Mouse (Mus musculus) liver, embryonic 11.5 days (tissue): Measurements from ENCODE around the gene Stxbp4. TPM values are rescaled to one million over a fixed set of nuclear protein-coding genes. Genes with fewer than 3 reads are reported as not detected.

ENCODE experiments used
- ATAC-seq: fragments of 200-750 bp; cut with Nextera tagmentation; replicated peaks from 2 replicates; pipeline ENCODE4 v1.8.0; 2017; ENCODE audit warnings: moderate number of reproducible peaks, mild to moderate bottlenecking, moderate TSS enrichment, moderate library complexity; ENCODE audit not compliant: low FRiP score
- DNase-seq: peaks from one replicate; pipeline ENCODE4 v3.0.0-alpha.2; 2017; ENCODE audit warnings: low spot score
- H3K27ac ChIP-seq: fragments of 300-500 bp; sonication (generic); 2 replicates; pipeline ENCODE4 v1.5.1; 2014; ENCODE audit warnings: mild to moderate bottlenecking, low read depth, low read length, control low read depth
- H3K27me3 ChIP-seq: fragments of 300-500 bp; sonication (generic); replicated peaks from 2 replicates; pipeline ENCODE4 v1.6.1; 2014; ENCODE audit warnings: low read length, mixed read lengths; ENCODE audit not compliant: control insufficient read depth, insufficient read depth
- H3K36me3 ChIP-seq: fragments of 300-500 bp; sonication (generic); 2 replicates; pipeline ENCODE4 v1.6.1; 2014; ENCODE audit warnings: mild to moderate bottlenecking, low read length, moderate library complexity, mixed read lengths; ENCODE audit not compliant: control insufficient read depth, insufficient read depth
- H3K4me1 ChIP-seq: fragments of 300-500 bp; sonication (generic); replicated peaks from 2 replicates; pipeline ENCODE4 v1.6.1; 2014; ENCODE audit warnings: low read length, mixed read lengths; ENCODE audit not compliant: control insufficient read depth, insufficient read depth
- H3K4me2 ChIP-seq: fragments of 300-500 bp; sonication (generic); 2 replicates; pipeline ENCODE4 v1.6.1; 2014; ENCODE audit warnings: mild to moderate bottlenecking, control low read depth, moderate library complexity
- H3K4me3 ChIP-seq: fragments of 300-500 bp; sonication (generic); 2 replicates; pipeline ENCODE4 v1.5.1; 2014; ENCODE audit warnings: low read depth, low read length, control low read depth
- H3K9ac ChIP-seq: fragments of 300-500 bp; sonication (generic); 2 replicates; pipeline ENCODE4 v1.6.1; 2014; ENCODE audit warnings: low read depth, low read length, control low read depth
- H3K9me3 ChIP-seq: fragments of 300-500 bp; sonication (generic); 2 replicates; pipeline ENCODE4 v1.6.1; 2016; ENCODE audit warnings: low read length, inconsistent platforms, mixed read lengths; ENCODE audit not compliant: control insufficient read depth
- WGBS: fragments of 180-500 bp; shearing (Covaris S2); extraction: QIAGEN DNeasy Blood & Tissue Kit; methylation state at CpG from one replicate; pipeline ENCODE4 v1.1.7; 2014; 5-methylcytosine and 5-hydroxymethylcytosine counted together
- polyA plus RNA-seq: library from polyadenylated mRNA; unstranded; fragments of >200 nt; fragmentation: Nextera tagmentation; extraction: Ambion mirVana; gene quantifications from 2 replicates; pipeline ENCODE4 v1.2.1, GENCODE M21; 2014

The Stxbp4 gene
- polyA plus RNA-seq, 1 experiment from 2014 or later: 16.6 TPM

DNA sequence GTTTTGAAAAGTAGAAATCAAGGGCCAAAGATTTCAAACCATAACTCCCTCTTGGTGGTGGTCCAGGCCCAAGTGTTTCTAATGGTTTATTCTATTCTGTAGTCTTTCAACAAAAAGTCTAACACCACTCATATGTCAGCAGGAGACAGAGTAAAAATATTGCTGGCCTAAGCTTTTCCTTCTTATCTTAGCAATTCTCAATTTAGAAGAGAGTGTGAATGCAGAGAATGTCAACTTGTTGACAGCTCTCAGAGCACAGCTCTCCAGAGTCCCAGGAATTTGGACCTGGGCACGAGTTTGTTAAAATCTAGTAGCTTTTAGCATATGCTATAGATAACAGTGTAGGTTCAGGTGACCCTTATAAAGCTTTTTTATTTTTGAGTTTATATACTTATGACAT lies 120.1 kb downstream of the Stxbp4 start:
- Histone ChIP-seq H3K36me3 (no peaks in the 10 kb centered on the region), H3K27me3 (no peaks in the 10 kb centered on the region), H3K4me3 (no peak overlapping the region), H3K9ac (no peak overlapping the region), H3K4me1 (no peaks in the 10 kb centered on the region), H3K27ac (no peak overlapping the region), H3K9me3 (no peaks in the 10 kb centered on the region), H3K4me2 (no peak overlapping the region)
- ATAC-seq (no peak), DNase-seq (no peak)
- WGBS: 71% methylated on average over 1 of the region's 1 CpGs

DNA sequence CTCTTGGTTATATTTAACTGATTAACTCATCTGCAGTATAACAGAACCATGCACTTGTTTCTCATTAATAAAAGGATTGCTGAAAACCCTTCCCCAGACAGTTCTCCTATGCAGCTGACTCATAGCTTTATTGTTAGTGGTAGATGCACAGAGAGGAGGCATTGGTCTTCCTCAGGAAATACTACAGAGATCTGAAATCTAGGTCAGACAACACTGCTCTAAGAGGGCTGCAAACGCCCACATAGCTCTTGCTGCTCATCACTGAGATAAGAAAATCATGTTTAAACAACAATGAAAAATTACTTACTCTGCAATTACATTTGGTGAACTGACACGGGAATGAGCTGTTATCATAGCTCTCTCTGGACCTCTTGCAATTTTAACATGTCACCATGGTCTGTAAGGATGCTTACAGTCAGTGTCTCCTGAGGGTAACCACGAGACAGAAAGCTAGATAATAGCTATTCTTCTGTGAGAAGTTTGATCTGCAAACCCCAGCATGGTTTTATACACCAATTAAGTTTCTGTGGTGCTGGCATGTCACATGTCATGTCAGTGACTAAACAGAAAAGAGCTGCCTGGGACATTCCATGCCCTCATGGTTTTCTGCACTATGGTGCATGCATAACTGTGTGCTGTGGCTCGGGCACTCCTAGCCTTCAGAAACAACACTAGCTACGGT lies 125.2 kb downstream of the Stxbp4 start:
- Histone ChIP-seq H3K4me1 (no peaks in the 10 kb centered on the region), H3K4me3 (no peak overlapping the region), H3K9ac (no peak overlapping the region), H3K27ac (no peak overlapping the region), H3K36me3 (no peaks in the 10 kb centered on the region), H3K9me3 (no peaks in the 10 kb centered on the region), H3K4me2 (no peak overlapping the region), H3K27me3 (no peaks in the 10 kb centered on the region)
- WGBS: 59% methylated on average over 5 of the region's 5 CpGs
- ATAC-seq (no peak), DNase-seq (no peak)

DNA sequence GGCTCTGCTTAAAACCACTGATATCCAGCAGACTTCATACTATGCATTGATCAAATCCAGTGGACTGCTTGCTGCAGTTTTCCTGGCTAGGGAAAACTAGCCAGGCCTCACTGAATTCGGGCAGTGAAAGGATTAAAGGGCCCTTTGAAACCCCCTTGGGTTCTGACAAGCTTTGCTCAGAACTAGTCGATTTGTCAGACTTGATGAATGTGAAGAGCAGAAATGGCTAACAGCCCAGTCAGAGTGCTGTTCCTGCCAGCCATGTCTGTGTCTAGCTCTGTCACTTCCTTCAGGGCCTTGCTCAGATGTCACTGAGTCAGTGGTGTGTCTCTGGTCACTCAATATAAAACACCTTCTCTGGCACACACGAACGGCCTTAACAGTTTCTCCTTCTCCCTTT lies 136.0 kb downstream of the Stxbp4 start:
- Histone ChIP-seq H3K4me3 (no peak overlapping the region), H3K27ac (no peak overlapping the region), H3K4me2 (no peak overlapping the region), H3K9me3 (no peaks in the 10 kb centered on the region), H3K36me3 (no peaks in the 10 kb centered on the region), H3K9ac (no peak overlapping the region), H3K27me3 (no peaks in the 10 kb centered on the region), H3K4me1 (no peaks in the 10 kb centered on the region)
- 74% methylated on average over 4 of the region's 4 CpGs for WGBS
- ATAC-seq (no peak), DNase-seq (no peak)

DNA sequence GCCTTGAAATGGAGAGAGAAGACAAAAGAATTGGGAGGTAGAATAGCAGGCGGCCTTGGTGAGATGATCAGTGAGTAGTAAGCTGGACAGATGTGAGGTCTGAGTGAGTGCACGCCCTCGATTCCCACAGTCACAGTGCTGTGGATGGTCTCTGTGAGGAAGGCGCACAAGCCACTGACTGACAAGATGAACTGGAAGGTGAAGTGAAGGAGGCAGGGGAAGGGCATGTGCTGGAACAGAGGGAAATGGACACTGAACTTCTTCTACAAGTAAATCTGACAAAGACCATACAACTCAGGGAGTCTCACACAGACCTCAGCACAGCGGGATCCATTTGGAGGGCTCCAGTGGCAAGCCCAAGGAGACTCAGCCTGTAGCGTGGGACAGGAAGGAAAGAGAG lies 138.0 kb downstream of the Stxbp4 start:
- Histone ChIP-seq H3K9ac (no peak overlapping the region), H3K27ac (no peak overlapping the region), H3K4me2 (no peak overlapping the region), H3K4me3 (no peak overlapping the region), H3K27me3 (no peaks in the 10 kb centered on the region), H3K4me1 (no peaks in the 10 kb centered on the region), H3K9me3 (no peaks in the 10 kb centered on the region), H3K36me3 (no peaks in the 10 kb centered on the region)
- no peak for ATAC-seq
- WGBS: 89% methylated on average over 6 of the region's 6 CpGs
- no peak for DNase-seq

DNA sequence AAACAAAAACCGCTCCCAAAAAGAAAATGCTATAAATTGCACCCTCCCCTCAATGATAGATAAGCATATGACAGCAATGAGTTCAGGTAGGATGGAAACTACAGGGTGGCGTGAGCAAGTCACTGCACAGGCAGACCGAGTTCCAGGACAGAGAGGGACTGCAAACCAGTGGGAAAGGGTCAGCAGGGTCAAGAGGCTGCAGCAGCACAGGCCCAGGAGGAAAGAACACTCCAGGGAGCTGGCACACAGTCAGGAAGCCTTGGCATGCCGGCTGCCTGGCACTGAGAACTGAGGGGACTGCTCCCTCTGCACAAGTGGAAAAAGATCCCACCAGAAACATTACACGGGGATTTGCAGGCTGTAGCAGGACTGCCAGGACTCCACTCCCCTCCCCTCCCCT lies 139.4 kb downstream of the Stxbp4 start:
- 64% methylated on average over 5 of the region's 5 CpGs for WGBS
- Histone ChIP-seq H3K9ac (no peak overlapping the region), H3K27me3 (no peaks in the 10 kb centered on the region), H3K36me3 (no peaks in the 10 kb centered on the region), H3K9me3 (no peaks in the 10 kb centered on the region), H3K4me2 (no peak overlapping the region), H3K4me3 (no peak overlapping the region), H3K27ac (no peak overlapping the region), H3K4me1 (no peaks in the 10 kb centered on the region)
- no peak for DNase-seq
- no peak for ATAC-seq

DNA sequence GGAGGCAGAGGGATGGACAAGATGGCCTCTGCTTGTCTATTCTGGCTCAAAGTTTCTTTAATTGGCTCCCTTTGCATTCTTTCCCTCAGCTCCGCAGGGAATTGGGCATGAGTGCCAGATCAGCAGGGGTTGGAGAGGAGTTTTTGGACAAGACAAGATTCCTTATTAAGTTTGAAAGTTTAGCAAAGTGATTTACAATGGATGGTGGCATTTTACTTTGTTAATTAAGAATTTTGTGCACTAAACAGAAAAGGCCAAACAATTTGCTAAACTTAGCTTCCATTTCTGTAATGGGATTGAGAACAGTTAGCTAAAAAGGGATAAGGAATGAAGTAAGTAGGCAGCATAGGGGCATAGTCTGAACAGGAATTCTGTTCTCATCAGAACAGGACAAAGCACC lies 142.9 kb downstream of the Stxbp4 start:
- ATAC-seq: no peak
- Histone ChIP-seq H3K4me3 (no peak overlapping the region), H3K27me3 (no peaks in the 10 kb centered on the region), H3K27ac (no peak overlapping the region), H3K9me3 (no peaks in the 10 kb centered on the region), H3K4me1 (no peaks in the 10 kb centered on the region), H3K4me2 (no peak overlapping the region), H3K9ac (no peak overlapping the region), H3K36me3 (no peaks in the 10 kb centered on the region)
- 86% methylated on average over 1 of the region's 1 CpGs for WGBS
- DNase-seq: no peak

DNA sequence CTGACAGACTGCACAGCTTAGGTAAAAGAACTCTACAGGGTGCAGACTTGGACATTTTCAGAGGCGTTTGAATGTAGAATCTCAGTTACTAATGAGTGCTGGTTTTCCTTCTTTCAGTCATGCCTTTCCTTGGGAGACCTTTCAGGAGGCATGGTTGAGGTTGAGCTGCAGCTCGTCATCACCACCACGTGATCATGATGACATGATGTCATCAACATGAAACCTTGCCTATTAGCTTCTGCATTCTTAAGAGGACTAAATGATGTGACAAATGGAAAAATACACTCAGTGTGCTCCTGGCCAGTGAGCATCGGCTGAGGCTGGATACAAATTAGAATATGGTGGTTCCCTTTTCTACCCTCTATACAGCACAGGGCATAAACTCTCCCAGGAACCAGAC lies 145.4 kb downstream of the Stxbp4 start:
- DNase-seq: no peak

DNA sequence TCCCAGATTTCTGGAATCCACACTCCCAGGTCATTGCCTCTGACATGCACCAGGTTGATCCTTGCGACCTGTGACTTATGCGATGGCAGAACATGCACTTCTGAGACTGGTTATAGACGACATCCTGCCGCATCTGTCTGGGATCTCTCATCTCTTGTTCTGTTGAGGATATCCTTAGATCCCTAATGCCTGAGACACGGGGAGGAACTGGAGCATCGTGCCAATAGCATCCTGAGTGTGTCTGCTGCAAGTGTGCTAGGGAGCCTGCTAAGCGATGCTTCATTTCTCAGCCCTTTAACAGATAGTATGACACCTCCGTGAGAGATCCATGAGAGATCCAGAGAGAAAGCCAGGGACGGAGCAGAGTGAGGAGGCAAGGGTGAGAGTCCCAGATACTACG lies 148.7 kb downstream of the Stxbp4 start:
- ATAC-seq: no peak
- no peak overlapping the region for H3K4me2 ChIP-seq
- no peak overlapping the region for H3K27ac ChIP-seq
- H3K27me3 ChIP-seq: no peaks in the 10 kb centered on the region
- no peak overlapping the region for H3K4me3 ChIP-seq
- DNase-seq: no peak
- no peaks in the 10 kb centered on the region for H3K4me1 ChIP-seq
- peaks cover 3% of the 10 kb centered on the region; the same call in 1 of the 2 replicates for H3K36me3 ChIP-seq
- H3K9me3 ChIP-seq: no peaks in the 10 kb centered on the region
- 90% methylated on average over 10 of the region's 10 CpGs for WGBS
- H3K9ac ChIP-seq: no peak overlapping the region

More for the DNA sequence above, 145.4 kb downstream of the Stxbp4 start:
- Histone ChIP-seq H3K9ac (no peak overlapping the region), H3K27me3 (no peaks in the 10 kb centered on the region), H3K9me3 (no peaks in the 10 kb centered on the region), H3K27ac (no peak overlapping the region), H3K36me3 (peaks cover 2% of the 10 kb centered on the region; the same call in 1 of the 2 replicates), H3K4me2 (no peak overlapping the region), H3K4me1 (no peaks in the 10 kb centered on the region), H3K4me3 (no peak overlapping the region)
- WGBS: 84% methylated on average over 4 of the region's 4 CpGs
- no peak for ATAC-seq

DNA sequence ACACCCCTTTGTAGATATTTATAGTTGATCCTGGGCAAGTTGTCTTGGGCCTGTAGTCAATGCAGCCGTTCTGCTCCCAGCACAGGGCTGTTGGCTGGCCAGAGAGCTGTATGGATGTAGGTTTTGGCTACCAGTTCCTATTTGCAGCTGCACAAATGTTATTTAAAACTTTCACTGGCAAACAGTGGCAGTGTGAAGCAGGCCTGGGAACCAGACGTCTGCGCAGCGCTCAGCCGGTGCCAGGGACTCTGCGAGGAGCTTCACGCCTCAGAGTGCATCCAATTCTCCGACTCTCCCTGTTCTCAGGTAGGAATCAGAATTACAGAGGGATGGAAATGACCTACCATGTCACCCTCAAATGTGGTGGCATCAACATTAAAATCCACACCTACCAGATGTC lies 150.2 kb downstream of the Stxbp4 start:
- 95% methylated on average over 8 of the region's 8 CpGs for WGBS
- ATAC-seq: no peak
- no peak overlapping the region for H3K4me3 ChIP-seq
- H3K9me3 ChIP-seq: no peaks in the 10 kb centered on the region
- H3K27me3 ChIP-seq: no peaks in the 10 kb centered on the region
- DNase-seq: no peak
- no peak overlapping the region for H3K4me2 ChIP-seq
- H3K9ac ChIP-seq: no peak overlapping the region
- no peak overlapping the region for H3K27ac ChIP-seq
- H3K4me1 ChIP-seq: no peaks in the 10 kb centered on the region
- peaks cover 3% of the 10 kb centered on the region; the same call in 1 of the 2 replicates for H3K36me3 ChIP-seq
